Mouse (Mus musculus): ENCODE data around the gene H3f3a. TPM values are rescaled to one million over a fixed set of nuclear protein-coding genes. Genes with fewer than 3 reads are reported as not detected.

The H3f3a gene
- polyA plus RNA-seq, 1 experiment from 2014 or later: 2,592 TPM

GRCm38 (mm10) chr1:180766557-180766956 is 47.2 kb downstream of the H3f3a start:
- H3K36me3 ChIP-seq: no peaks in the 10 kb centered on the region
- no peak overlapping the region for H3K9ac ChIP-seq
- H3K27me3 ChIP-seq: no peaks in the 10 kb centered on the region
- ATAC-seq (ENCODE audit: insufficient number of reproducible peaks, low FRiP score, low TSS enrichment, low read depth): no peak
- peaks cover 27% of the 10 kb centered on the region for H3K4me1 ChIP-seq
- no peak overlapping the region for H3K4me2 ChIP-seq
- H3K4me3 ChIP-seq: no peak overlapping the region
- 61% methylated on average over 5 of the region's 5 CpGs for WGBS
- no peak overlapping the region for H3K27ac ChIP-seq
- no peaks in the 10 kb centered on the region for H3K9me3 ChIP-seq

DNA sequence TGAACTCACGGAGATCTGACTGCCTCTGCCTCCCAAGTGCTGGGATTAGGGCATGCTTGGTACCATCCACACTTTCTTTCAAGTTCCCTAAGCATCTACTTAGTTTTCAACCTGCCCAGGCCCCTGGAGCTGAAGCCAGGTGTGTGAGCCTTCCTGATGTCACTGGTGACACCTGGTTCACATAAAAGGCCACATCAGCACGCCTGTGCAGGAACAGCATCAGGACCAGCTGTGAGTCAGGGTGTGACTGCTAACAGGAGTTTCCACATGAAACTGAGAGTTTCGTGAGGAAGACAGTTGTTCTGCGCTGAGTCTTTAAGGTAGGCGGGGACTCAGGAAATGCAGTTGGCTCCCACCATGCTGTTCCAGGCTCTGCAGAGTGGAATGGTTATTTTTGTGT is 48.4 kb downstream of the H3f3a start:
- H3K27me3 ChIP-seq: no peaks in the 10 kb centered on the region
- no peaks in the 10 kb centered on the region for H3K9me3 ChIP-seq
- no peaks in the 10 kb centered on the region for H3K36me3 ChIP-seq
- peaks cover 27% of the 10 kb centered on the region for H3K4me1 ChIP-seq
- 65% methylated on average over 5 of the region's 5 CpGs for WGBS
- ATAC-seq (ENCODE audit: insufficient number of reproducible peaks, low FRiP score, low TSS enrichment, low read depth): no peak
- H3K27ac ChIP-seq: no peak overlapping the region
- no peak overlapping the region for H3K4me2 ChIP-seq
- no peak overlapping the region for H3K4me3 ChIP-seq
- no peak overlapping the region for H3K9ac ChIP-seq

- Histone ChIP-seq H3K4me2 (peak overlapping the region; percentile 78), H3K4me1 (peaks cover 26% of the 10 kb centered on the region), H3K36me3 (no peaks in the 10 kb centered on the region), H3K9ac (peak overlapping the region; percentile 33; the same call in 1 of the 2 replicates), H3K9me3 (no peaks in the 10 kb centered on the region), H3K4me3 (peak overlapping the region; percentile 42), H3K27ac (no peak overlapping the region), H3K27me3 (no peaks in the 10 kb centered on the region)
- under 1% methylated on average over 11 of the region's 11 CpGs for WGBS
- ATAC-seq (ENCODE audit: insufficient number of reproducible peaks, low FRiP score, low TSS enrichment, low read depth): peak; percentile 71; the same call in 1 of the 2 replicates
Observed at GRCm38 (mm10) chr1:180763828-180764227, 49.9 kb downstream of the H3f3a start.

DNA sequence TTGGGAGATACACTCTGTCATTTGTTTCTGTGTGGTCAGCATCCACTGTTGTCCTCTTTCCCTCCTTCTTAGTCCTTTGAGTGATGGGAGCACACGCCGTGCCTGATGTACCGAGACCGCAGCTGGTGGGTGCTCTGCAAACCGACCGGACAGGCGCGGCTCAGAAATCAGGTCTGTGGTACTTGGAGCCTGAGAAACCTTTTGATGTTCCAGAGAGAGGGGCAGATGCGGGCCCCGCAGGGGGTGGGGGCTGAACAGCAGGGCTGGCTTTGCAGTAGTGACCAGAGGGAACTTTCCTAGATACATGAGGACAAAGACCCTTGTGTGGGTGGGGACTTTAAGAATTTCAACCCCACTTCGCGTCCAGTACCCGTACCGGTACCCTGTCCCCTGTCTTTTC is 50.4 kb downstream of the H3f3a start:
- Histone ChIP-seq H3K4me3 (peak overlapping the region; percentile 42), H3K27me3 (no peaks in the 10 kb centered on the region), H3K9ac (peak overlapping the region; percentile 33; the same call in 1 of the 2 replicates), H3K27ac (no peak overlapping the region), H3K4me1 (peaks cover 21% of the 10 kb centered on the region), H3K4me2 (peak overlapping the region; percentile 78), H3K9me3 (no peaks in the 10 kb centered on the region), H3K36me3 (no peaks in the 10 kb centered on the region)
- ATAC-seq (ENCODE audit: insufficient number of reproducible peaks, low FRiP score, low TSS enrichment, low read depth): no peak
- 16% methylated on average over 14 of the region's 14 CpGs for WGBS

GRCm38 (mm10) chr1:180762679-180763078 is 51.1 kb downstream of the H3f3a start:
- Histone ChIP-seq H3K4me2 (no peak overlapping the region), H3K36me3 (no peaks in the 10 kb centered on the region), H3K27me3 (no peaks in the 10 kb centered on the region), H3K4me1 (peaks cover 14% of the 10 kb centered on the region), H3K4me3 (no peak overlapping the region), H3K9ac (no peak overlapping the region), H3K27ac (peak overlapping the region; percentile 52; the same call in 1 of the 2 replicates), H3K9me3 (no peaks in the 10 kb centered on the region)
- no peak for ATAC-seq (ENCODE audit: insufficient number of reproducible peaks, low FRiP score, low TSS enrichment, low read depth)
- 69% methylated on average over 8 of the region's 8 CpGs for WGBS

GRCm38 (mm10) chr1:180762180-180762579 is 51.6 kb downstream of the H3f3a start:
- WGBS: 67% methylated on average over 11 of the region's 11 CpGs
- ATAC-seq (ENCODE audit: insufficient number of reproducible peaks, low FRiP score, low TSS enrichment, low read depth): 0 out of 2 replicates have a peak, but pooled peaks have one; percentile 58
- Histone ChIP-seq H3K4me3 (no peak overlapping the region), H3K36me3 (no peaks in the 10 kb centered on the region), H3K9me3 (no peaks in the 10 kb centered on the region), H3K4me1 (peaks cover 9% of the 10 kb centered on the region), H3K4me2 (no peak overlapping the region), H3K27me3 (no peaks in the 10 kb centered on the region), H3K27ac (peak overlapping the region; percentile 63; the same call in 1 of the 2 replicates), H3K9ac (no peak overlapping the region)

- peaks cover 16% of the 10 kb centered on the region for H3K36me3 ChIP-seq
- no peak overlapping the region for H3K9ac ChIP-seq
- H3K27me3 ChIP-seq: no peaks in the 10 kb centered on the region
- H3K9me3 ChIP-seq: no peaks in the 10 kb centered on the region
- H3K27ac ChIP-seq: no peak overlapping the region
- no peaks in the 10 kb centered on the region for H3K4me1 ChIP-seq
- no peak for ATAC-seq (ENCODE audit: insufficient number of reproducible peaks, low FRiP score, low TSS enrichment, low read depth)
- 85% methylated on average over 7 of the region's 7 CpGs for WGBS
- no peak overlapping the region for H3K4me2 ChIP-seq
- H3K4me3 ChIP-seq: no peak overlapping the region
Observed at GRCm38 (mm10) chr1:180757956-180758520, 55.7 kb downstream of the H3f3a start.

- Histone ChIP-seq H3K36me3 (peaks cover 21% of the 10 kb centered on the region), H3K4me2 (no peak overlapping the region)
- no peak for ATAC-seq (ENCODE audit: insufficient number of reproducible peaks, low FRiP score, low TSS enrichment, low read depth)
Observed at GRCm38 (mm10) chr1:180757252-180757955, 56.3 kb downstream of the H3f3a start.

GRCm38 (mm10) chr1:180756711-180757110 is 57.0 kb downstream of the H3f3a start:
- H3K9me3 ChIP-seq: no peaks in the 10 kb centered on the region
- no peak overlapping the region for H3K4me3 ChIP-seq
- H3K9ac ChIP-seq: no peak overlapping the region
- H3K27me3 ChIP-seq: no peaks in the 10 kb centered on the region
- no peak for ATAC-seq (ENCODE audit: insufficient number of reproducible peaks, low FRiP score, low TSS enrichment, low read depth)
- no peak overlapping the region for H3K4me2 ChIP-seq
- no peak overlapping the region for H3K27ac ChIP-seq
- 82% methylated on average over 2 of the region's 2 CpGs for WGBS
- H3K36me3 ChIP-seq: peaks cover 28% of the 10 kb centered on the region
- H3K4me1 ChIP-seq: no peaks in the 10 kb centered on the region

More at GRCm38 (mm10) chr1:180757252-180757955, 56.3 kb downstream of the H3f3a start:
- H3K27me3 ChIP-seq: no peaks in the 10 kb centered on the region
- H3K4me3 ChIP-seq: no peak overlapping the region
- WGBS: 86% methylated on average over 3 of the region's 3 CpGs
- no peaks in the 10 kb centered on the region for H3K9me3 ChIP-seq
- H3K4me1 ChIP-seq: no peaks in the 10 kb centered on the region
- H3K9ac ChIP-seq: no peak overlapping the region
- no peak overlapping the region for H3K27ac ChIP-seq

- Histone ChIP-seq H3K27ac (no peak overlapping the region), H3K9ac (no peak overlapping the region), H3K27me3 (no peaks in the 10 kb centered on the region), H3K4me1 (no peaks in the 10 kb centered on the region), H3K9me3 (no peaks in the 10 kb centered on the region), H3K36me3 (peaks cover 34% of the 10 kb centered on the region), H3K4me2 (no peak overlapping the region), H3K4me3 (no peak overlapping the region)
- no peak for ATAC-seq (ENCODE audit: insufficient number of reproducible peaks, low FRiP score, low TSS enrichment, low read depth)
- 86% methylated on average over 8 of the region's 8 CpGs for WGBS
Observed at GRCm38 (mm10) chr1:180754376-180754775, 59.4 kb downstream of the H3f3a start.

GRCm38 (mm10) chr1:180752115-180752514 is 61.6 kb downstream of the H3f3a start:
- no peaks in the 10 kb centered on the region for H3K9me3 ChIP-seq
- 91% methylated on average over 11 of the region's 11 CpGs for WGBS

More at GRCm38 (mm10) chr1:180752115-180752514, 61.6 kb downstream of the H3f3a start:
- Histone ChIP-seq H3K9ac (no peak overlapping the region), H3K27me3 (no peaks in the 10 kb centered on the region), H3K36me3 (peaks cover 54% of the 10 kb centered on the region), H3K4me1 (no peaks in the 10 kb centered on the region), H3K4me2 (no peak overlapping the region), H3K27ac (no peak overlapping the region), H3K4me3 (no peak overlapping the region)
- no peak for ATAC-seq (ENCODE audit: insufficient number of reproducible peaks, low FRiP score, low TSS enrichment, low read depth)

Data from limb, embryonic 15.5 days (tissue).